ENCODE assay signal across 8 mouse cellular contexts in the genomic region with DNA sequence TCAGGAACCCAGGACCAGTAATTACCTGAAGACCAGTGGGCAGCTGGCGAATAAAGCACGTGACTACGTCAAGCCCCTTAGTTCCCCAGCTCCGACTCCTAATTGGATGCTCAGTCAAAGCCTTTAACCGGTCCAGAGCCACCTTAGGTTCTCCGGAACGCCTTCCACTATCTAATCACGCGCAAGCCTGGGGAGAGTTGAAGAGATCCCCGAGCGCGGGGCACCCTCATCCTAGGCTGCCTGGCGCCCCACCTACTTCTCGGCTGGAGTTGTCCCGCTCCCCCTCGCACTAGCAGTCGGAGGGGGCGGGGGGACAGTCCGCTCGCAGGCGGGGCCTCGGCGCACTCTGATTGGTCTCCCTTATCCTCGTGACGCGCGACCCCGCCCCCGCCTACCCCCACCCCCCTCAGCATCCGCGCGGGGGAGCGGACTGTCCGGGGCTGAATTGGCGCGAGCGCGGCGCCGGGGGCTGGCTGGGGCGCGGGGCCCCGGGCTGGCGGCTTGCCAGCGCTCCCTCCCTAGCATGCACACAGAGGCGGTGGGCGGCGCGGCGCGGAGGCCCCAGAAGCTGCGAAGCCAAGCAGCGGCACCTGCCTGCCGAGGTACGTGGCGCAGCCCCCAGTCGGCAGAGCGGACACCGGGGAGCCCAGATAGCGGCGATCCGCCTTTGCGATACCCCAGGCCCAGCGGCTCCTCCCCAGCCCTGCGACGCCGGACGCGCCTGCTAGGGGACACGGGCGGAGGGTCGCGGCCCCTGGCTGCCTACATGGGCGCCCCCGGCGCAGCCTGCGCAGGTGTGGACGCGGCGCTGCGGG. TPM values are rescaled to one million over a fixed set of nuclear protein-coding genes. Genes with fewer than 3 reads are reported as not detected.
A peak's percentile ranks its signal among the peaks of the same experiment; 100 is the strongest.
DNase-seq lines count a peak whose midpoint lies in the region; ATAC-seq and TF ChIP-seq lines count a peak whose summit lies in the region.

Gene St3gal5 (plus strand): TSS at position 412 of the 815 bp plus-strand sequence.

- no peaks in the 10 kb centered on the region for H3K9me3 ChIP-seq in hindbrain, embryonic 13.5 days

- peak within 1 kb of the TSS; percentile 83 for H3K4me2 ChIP-seq in hindbrain, embryonic 13.5 days

- 1% methylated on average over 62 of the region's 81 CpGs for WGBS in hindbrain, embryonic 13.5 days

- POLR2A ChIA-PET in Patski (lab: Charles Lee) = interaction anchor here (1.3 kb wide), 1 partner anchor 108 kb away, joined by 5 read pairs; no protein-coding TSS in a partner anchor

- H3K27me3 ChIP-seq in Patski = no peaks in the 10 kb centered on the region
- no peaks in the 10 kb centered on the region for H3K27me3 ChIP-seq in hindbrain, embryonic 13.5 days

- CTCF ChIA-PET in Patski (lab: Charles Lee) = interaction anchor here (2.0 to 2.1 kb wide), 2 partner anchors 27 to 169 kb away, joined by 4 to 13 read pairs; no protein-coding TSS in a partner anchor

- in situ Hi-C loops in Patski (cut with MboI; ENCODE audit: low pct_unique_long_range_greater_than_20kb) = loop anchor here (5.0 kb wide), 1 partner anchor 105 kb away; no protein-coding TSS in a partner anchor

- peaks cover 41% of the 10 kb centered on the region for H3K4me1 ChIP-seq in hindbrain, embryonic 13.5 days (replicated peaks)

- peak within 1 kb of the TSS; percentile 66 for H3K4me3 ChIP-seq in hindbrain, embryonic 13.5 days

- peak; percentile 86 for ATAC-seq in Patski
- peak; percentile 98 for ATAC-seq in hindbrain, embryonic 13.5 days (ENCODE audit: low FRiP score)

- H3K36me3 ChIP-seq in hindbrain, embryonic 13.5 days = no peaks in the 10 kb centered on the region

- peak within 1 kb of the TSS; percentile 90 for H3K9ac ChIP-seq in hindbrain, embryonic 13.5 days

- peak within 1 kb of the TSS; percentile 93 for H3K27ac ChIP-seq in hindbrain, embryonic 13.5 days

- no peak for DNase-seq in Patski (ENCODE audit: low read depth, low spot score)
- peak; percentile 97 for DNase-seq in cerebellum, postnatal 10 days
- peak; percentile 84 to 88 for DNase-seq in frontal cortex, postnatal 14 days (ENCODE audit: low spot score in 2 of 2)
- peak; percentile 88 to 91 for DNase-seq in layer of hippocampus, postnatal 36 days
- DNase-seq in lung, postnatal 25 days (ENCODE audit: low spot score) = peak; percentile 91
- DNase-seq in retina, adult 2 months (ENCODE audit: low read depth, low spot score) = peak; percentile 62
- DNase-seq in thymus, postnatal 25 days = peak; percentile 90

- TF ChIP-seq CTCF in Patski (IDR thresholded peaks at IDR 0.05) = peak; percentile 67

RNA-seq across cellular contexts. Expression of gene St3gal5, which starts in this region (rescaled TPM):
- 42.0 TPM for polyA plus RNA-seq in Patski (2021)
- 52.9 and 53.9 TPM in 2 replicates for polyA plus RNA-seq in hindbrain, embryonic 13.5 days (2015; fragmentation: Nextera tagmentation; extraction: Ambion mirVana)
- 10 to 100 TPM; 97.7 to 99.5 TPM for total RNA-seq in layer of hippocampus, postnatal 36 days (2021)
